Mouse (Mus musculus): ENCODE measurements at regions not wholly inside any gene's neighbourhood (a gene's known extent, or its start where the extent isn't known, plus 50 kb on each side); places are given as distances from the start of the nearest gene placed in this dataset.
"Not testable (repeated sequence)": the region's sequence is repeated elsewhere in the genome, so short reads cannot be mapped to it uniquely, and the experiment has no call there.

GRCm38 (mm10) chr11:16559001-16559699 lies 50.9 kb upstream of the Sec61g start:
- no peak for DNase-seq

DNA sequence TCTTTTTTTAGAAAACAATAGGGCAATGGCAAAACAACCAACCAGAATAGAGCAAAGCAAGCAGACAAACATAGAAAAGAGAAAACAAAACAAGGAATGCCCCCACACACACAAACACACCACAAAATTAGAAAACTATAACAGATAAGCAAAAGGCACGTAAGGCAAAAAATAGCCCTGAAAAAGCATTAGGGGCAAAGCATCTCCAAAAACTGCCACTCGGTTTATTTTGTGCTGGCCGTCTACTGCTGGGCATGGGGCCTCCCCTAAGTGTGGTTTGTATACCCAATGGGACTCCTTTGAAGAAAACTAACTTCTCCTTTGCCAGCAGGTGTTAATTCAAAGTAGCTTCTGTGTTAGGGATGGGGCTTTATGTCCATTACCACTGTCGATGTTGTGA lies 53.4 kb upstream of the Sec61g start:
- no peak for DNase-seq

GRCm38 (mm10) chr11:16589085-16589680 lies 80.9 kb upstream of the Sec61g start:
- no peak for DNase-seq

- no peak for DNase-seq
Measured at GRCm38 (mm10) chr11:16590541-16590940, 82.3 kb upstream of the Sec61g start.

DNA sequence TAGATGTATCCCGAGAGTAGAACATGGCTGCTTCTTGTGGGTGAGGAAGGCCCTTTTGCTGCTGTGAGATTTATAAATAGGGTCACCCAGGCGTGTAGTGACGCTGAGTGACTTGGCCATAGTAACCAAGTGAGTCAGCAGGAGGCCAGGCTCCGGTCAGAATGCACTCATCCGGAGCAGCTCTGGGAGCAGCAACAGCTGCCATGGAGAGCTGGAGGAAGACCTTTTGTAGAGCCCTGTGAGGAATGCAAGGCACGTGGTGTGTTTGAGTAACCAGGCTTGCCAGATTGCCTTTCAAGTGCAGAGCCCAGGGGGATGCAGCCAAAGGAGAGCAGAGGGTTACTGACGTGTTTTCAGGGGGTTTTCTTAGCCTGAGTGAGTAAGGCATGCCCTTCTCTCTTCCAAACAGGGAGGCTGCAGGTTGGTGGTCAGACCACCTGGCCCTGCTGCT lies 83.2 kb upstream of the Sec61g start:
- DNase-seq: peak in 1 of 2 experiments; percentile 5

- no peak for DNase-seq
Measured at GRCm38 (mm10) chr11:16592006-16592405, 83.7 kb upstream of the Sec61g start.

DNA sequence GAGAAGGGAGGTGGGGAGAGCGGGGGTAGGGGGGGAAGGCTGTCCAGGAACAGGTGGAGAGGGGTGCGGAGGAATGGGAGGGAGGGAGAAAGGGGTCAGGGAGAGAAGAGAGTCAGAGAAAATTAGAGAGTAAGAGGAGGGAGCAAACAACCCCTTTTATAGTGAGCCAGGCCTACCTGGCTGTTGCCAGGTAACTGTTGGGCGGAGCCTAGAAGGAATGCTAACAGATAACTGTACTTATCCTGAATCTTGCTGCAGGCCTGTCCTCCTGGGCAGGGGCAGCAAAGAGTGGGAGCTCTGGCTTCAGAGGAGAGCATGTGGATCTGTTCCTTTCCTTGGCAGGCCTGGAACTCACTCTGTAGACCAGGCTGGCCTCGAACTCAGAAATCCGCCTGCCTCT lies 84.5 kb upstream of the Sec61g start:
- DNase-seq: no peak

GRCm38 (mm10) chr11:16594832-16595231 lies 86.5 kb upstream of the Sec61g start:
- no peak for DNase-seq

GRCm38 (mm10) chr11:16597038-16597830 lies 89.0 kb upstream of the Sec61g start:
- DNase-seq: no peak

- no peak for DNase-seq
Measured at GRCm38 (mm10) chr11:16602947-16603346, 94.7 kb upstream of the Sec61g start.

GRCm38 (mm10) chr11:16606435-16607214 lies 98.3 kb upstream of the Sec61g start:
- DNase-seq: no peak

DNA sequence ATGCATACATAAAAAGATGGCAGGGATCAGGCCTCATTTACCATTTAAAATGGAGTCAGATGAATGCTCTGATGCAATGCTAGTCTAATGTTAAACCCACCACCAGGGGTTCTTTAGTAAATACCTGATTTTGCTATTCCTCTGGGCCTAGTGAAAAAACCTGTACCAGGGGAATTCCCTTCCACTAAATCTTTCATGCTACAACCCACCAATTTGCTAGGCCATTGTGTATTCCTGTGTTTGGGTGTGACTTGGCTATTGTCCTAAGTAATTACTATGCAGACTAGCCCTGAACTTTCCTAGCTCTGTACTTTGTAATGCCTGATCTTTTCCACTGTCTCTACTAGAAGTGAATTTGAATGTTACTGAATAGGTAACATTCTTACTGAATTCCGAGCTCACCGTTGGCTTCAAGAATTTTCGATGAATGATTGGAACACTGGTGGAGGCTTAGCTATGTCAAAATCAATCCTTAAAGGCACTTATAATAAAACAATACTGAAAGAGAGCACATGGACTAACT lies 99.7 kb upstream of the Sec61g start:
- not testable (repeated sequence) for DNase-seq

DNA sequence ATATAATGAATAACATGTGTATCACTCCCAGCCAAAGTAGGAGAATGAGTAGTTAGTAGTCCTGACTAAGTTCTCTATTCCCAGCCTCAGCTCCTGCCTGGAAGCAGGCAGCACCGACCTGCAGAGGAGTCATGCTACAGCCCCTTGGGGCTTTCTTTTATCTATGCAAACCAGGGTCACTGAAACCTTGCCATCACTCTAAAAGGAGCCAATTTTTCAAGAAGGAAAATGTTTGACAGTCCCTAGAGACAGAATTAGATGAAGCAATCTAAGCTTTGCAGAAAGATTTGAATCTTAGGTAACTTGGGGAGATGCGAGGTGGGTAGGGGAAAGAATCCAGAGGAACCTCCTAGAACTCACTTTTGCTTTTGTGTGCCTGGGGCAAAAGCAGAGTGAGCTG lies 103.5 kb upstream of the Sec61g start:
- DNase-seq: no peak

DNA sequence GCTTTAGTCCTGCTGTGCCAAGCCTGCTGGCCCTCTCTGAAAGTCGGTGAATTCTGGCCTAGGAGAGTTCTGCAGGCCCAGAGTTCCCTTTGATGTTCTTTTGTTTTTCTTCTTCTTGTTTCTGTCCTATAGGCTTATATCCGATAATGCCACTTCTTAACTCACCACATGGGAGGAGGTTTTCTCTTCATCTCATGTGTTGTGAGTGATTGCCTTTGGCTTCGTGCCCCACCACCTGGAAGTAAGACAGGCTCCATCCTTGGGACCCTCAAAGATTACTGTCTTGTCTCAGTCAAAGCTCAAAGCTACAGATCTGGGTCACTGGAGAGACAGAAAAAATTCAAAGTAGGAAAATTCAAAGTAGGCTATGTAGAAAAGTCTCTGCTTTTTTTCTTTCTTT lies 104.2 kb upstream of the Sec61g start:
- no peak for DNase-seq

DNA sequence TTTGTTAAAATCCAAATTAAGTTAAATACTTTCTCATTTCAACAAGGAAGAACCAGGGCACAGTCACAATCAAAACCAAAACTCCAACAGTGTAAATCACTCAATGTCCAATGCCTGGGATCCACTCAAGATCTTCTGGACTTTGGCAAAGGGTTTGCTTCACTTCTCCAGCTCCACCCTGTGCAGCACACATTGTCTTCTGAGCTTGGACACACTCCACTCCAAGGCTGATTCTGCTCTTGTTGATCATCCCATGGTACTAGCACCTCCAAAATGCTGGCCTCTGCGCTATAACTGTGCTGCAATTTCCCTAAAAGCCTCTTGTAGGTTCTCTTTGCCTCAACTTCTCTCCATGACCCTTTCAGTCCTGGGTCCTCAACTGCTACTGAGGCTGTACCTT lies 111.5 kb upstream of the Sec61g start:
- no peak for DNase-seq

GRCm38 (mm10) chr11:16623694-16624093 lies 115.4 kb upstream of the Sec61g start:
- DNase-seq: no peak

DNA sequence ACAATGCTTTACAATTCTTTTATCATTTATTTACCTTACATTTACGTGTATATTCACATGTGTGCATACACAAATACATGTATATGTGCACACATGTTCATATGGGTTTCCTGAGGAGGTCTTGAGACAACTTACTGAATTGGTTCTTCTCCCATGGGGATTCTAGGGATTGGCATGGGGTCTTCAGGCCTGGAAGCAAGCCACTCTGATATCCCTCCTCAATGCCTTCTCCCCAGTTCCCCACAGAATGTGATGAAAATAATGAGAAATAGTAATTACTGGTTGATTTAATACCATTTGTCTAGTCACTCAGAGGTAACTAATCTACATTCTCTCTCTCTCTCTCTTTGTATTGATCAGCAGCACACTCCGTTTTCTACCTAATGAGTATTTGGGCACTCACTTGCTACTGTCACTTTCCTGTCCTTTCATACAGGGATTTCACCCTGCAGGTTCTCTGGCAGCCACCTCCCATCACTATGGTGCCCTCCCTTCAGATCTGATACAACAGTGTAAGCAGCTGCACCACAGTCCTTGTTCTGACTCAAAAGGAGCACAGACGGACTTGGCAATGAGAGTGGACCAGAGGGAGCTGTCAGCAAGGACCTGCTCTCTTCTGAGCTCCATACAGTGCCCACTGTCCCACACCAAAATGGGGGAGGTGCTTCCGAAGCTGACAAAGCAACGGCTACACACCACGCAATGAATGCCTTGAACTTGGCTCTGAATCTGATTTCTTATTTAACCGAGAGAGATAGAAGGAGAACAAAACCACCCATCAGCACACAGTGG lies 119.2 kb upstream of the Sec61g start:
- no peak for DNase-seq

DNA sequence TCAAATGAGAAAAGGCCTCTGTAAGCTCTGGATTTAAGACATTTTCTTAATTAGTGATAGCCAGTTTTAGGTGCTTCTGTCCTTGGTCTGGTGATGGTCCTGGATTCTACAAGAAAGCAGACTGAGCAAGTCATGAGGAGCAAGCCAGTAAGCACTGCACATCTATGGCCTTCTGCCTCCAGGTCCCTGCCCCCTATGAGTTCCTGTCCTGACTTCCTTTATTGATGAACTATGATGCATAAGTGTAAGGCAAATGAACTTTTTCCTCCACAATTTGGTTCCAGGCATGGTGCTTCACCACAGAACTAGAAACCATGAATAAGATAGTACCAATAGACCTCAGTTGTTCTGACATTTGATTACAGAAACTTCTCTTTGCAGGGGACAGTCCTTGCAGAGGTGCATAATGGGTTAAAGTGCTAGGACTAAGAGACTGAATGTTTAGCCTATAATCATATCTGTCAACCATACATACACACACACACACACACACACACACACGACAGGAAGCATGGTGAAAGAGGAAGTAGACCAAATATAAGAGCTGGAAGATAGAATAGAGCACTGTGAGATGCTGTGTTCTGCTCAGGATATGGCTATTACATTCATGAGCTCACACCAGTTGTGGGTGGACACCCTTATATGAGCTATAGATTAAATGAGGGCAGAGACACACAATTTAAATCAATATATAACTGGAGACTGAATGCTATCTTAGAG lies 121.3 kb upstream of the Sec61g start:
- no peak for DNase-seq

GRCm38 (mm10) chr11:16635796-16636195 lies 116.2 kb upstream of the Egfr start:
- DNase-seq: not testable (repeated sequence)

GRCm38 (mm10) chr11:16637679-16638078 lies 114.3 kb upstream of the Egfr start:
- no peak for DNase-seq

- DNase-seq: no peak
Measured at GRCm38 (mm10) chr11:16638349-16638748, 113.7 kb upstream of the Egfr start.

Data from thymus, adult 18-20 months (tissue).